Mouse (Mus musculus) thymus, postnatal 10 days (tissue): ENCODE results near the gene Gm20834.
"Not testable (repeated sequence)": the region's sequence is repeated elsewhere in the genome, so short reads cannot be mapped to it uniquely, and the experiment has no call there.

Experiments
- DNase-seq, 2 experiments: peaks; one replicate each; pipeline ENCODE4 v3.0.0; 2021; ENCODE audit warnings: low spot score in 2 of 2

Gm20834 gene

DNA sequence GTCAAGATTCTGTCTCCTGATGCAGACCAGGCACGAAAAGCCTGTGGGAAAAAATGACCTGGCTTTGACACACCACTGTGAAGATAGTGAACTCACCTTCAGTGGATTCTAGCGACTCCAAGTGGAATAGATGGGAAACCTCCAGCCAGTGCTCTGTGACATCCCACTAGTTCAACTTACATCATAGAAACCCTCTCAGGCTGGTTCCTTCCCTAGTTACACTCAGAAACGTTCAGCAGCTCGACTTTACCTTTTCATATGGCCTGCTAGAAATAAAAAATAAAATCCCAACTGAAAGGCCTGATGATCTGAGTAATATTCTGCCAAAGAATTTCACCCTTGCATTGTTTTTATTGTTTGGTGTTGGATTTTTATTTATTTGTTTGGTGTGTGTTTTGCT is at the start of gene Gm20834:
Gene Gm20834, minus strand, starts transcription at position 101 of the 400 bp plus-strand sequence.
- not testable (repeated sequence) for DNase-seq
